Mouse (Mus musculus) embryo, embryonic 10.5 days (tissue): ENCODE results near the gene Dnal4.

ENCODE experiments used
- DNase-seq: peaks from one replicate; pipeline ENCODE4 v3.0.0-alpha.2; 2015; ENCODE audit warnings: low spot score

The Dnal4 gene

DNA sequence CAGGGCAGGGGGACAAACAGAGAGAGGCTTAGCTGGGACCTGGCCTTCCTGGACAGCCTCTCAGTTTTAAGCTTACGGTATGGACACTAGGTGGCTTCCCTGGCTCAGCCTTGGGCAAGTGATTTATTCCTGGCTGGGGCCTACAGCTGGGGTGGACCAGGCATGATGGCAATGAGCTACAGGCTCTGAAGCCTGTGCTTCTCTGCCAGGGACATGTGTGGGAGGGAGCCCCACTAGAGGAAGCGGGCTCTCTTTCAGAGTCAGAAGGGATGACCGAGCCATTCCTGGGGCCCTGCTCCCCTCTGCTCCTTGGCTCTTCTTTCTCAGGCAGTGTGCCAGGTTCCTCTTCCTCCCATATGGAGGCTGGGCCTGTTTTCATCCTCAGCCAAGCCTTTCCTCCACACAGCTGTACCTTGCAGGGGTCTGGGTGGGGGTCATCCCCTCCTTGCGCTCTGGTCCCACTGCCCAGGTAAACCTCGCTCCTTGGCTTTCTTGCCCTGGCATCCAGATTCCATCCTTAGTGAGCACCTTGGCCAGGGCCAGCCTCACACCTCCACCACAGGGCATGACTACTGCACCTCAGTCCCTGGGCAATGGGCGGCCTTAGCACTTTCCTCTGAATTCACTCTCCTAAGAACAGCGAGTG is 13.9 kb downstream of the Dnal4 start:
- no peak for DNase-seq

DNA sequence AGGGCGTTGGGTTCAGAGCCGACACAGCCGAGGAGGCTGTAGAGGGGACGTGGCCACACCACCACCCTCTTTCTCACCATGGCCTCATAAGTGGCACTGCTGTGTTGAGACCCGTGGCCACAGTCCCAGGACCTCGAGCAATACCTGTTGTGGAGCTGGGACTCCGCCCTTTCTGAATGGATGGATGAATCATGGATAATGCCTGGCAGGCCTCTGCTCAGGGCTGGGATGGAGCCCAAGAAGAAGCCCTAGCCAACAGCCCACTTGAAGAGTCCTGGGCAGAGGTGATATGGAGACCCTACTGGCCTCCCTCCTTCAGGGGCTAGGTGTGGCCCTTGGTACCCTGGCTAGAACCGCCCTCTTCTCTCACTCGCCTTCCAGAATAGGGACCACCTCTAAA is 14.6 kb downstream of the Dnal4 start:
- DNase-seq, result no peak

DNA sequence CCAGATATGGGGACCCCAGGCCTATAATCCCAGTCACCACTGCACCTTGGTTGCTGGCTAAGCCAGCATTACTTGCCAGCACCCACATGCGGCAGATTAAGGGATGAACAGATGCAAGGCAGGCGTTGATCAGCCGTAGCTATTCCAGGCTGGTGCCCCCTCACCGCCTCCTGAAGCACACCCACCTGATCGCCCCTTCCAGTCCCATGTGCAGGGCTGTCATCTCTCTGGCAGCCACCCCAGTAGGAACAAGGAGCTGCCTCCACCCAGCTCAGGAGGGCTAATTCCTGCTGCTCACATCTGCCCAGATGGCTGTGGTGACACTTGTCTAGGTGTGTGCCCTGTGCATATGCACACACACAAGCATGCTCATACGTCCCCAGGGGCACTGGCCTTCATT is 16.7 kb downstream of the Dnal4 start:
- no peak for DNase-seq

DNA sequence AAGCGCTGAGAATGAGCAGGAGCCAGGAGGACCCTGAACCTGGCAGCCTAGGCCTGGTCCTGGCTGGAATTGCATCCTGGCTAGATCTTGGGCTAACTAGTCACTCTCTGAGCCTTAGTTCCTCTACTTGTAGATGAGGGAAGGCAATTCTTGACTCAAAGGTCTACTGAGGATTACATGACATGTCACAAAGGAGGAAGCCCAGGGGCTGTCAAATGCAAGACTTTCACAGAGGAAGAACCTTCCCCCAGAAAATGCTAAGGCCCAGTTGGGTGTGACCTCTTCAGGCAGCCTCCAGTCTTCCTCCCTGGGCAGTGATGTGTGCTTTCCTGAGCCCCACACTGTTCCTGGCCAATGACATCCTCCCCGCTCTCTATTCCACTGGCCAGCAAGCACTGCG is 20.5 kb downstream of the Dnal4 start:
- DNase-seq, result no peak

DNA sequence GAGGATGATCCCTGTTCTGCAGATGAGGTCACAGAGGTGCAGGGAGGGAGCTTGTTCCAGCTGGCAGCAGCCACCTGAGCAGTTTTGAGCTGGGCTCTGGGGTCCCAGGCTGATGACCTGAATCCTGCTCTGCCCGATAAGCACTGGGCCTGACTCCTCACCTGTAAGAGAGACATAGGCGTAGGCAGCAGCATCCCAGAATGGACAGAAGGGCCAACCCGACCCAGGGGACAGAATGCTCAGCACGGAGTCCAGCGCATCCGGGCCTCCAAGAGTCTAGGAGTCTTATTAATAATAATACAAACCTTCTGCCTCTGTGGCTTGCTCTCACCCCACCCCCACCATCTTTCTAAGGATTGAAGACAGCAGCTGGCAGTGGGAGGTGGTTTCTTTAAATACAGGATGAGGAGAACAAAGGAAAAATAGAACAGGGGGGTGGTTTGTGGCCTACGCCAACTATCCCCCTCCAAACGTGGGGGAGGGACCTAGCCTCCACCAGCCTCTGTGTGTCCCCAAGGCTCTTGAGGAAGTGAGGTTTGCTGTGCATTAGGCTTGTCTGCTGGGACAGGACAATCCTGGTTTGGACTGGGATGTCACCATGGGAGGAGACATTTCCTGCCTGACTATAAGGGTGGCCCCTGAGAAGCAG is 21.5 kb downstream of the Dnal4 start:
- DNase-seq, result no peak

DNA sequence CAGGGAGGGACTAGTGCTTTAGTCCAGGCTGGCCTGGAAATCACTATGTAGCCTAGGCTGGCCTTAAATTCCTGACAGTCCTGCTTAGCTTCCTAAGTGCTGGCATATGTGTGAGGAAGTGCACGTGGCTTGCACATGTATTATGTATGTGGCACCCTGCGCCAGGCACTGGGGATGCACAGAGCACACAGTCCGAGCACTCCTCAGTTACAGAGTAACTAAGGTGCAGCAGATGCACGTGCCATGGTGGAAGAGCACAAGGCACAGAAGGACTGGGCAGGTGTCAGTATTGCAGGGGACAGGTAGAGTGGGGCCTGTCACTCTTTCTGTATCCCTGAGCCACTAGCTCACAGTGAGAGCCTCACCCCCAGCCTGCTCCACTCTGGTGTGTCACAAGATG is 22.5 kb downstream of the Dnal4 start:
- DNase-seq, result no peak

DNA sequence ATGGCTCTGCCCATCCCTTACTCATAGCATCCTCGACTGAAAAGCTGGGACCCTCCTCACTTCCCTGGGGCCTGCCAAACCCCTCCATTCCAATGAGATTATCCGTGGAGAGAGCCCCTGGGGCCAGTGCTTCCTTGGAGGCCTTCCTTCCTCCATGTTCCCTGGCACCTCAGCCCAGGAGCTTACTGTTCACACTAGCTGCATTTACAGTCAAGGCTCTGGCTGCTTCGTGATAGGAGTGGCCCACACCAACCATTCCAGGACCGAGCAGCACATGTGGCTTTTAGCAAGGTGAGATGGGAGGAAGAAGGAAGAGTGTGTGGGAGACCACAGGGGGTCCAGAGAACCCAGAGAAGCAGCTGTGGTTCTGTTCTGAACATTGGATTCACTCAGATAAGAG is 23.8 kb downstream of the Dnal4 start:
- no peak for DNase-seq

DNA sequence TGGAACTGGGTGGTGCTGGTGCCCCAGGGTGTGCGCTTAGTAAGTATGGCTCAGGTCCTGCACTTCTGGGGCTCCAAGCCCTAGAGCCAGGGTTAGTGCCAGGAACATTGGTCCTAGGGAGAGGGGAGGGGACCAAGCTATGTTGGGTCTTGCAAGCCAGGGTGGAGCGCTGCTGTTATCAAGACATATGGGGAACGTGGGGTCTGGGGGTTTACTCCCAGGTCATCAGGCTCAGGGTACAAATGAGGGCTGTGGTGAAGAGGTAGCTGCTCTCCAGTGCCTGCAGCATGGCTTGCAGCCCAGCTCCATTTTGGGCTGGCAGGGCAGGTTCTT is 24.3 kb downstream of the Dnal4 start:
- DNase-seq, result no peak

DNA sequence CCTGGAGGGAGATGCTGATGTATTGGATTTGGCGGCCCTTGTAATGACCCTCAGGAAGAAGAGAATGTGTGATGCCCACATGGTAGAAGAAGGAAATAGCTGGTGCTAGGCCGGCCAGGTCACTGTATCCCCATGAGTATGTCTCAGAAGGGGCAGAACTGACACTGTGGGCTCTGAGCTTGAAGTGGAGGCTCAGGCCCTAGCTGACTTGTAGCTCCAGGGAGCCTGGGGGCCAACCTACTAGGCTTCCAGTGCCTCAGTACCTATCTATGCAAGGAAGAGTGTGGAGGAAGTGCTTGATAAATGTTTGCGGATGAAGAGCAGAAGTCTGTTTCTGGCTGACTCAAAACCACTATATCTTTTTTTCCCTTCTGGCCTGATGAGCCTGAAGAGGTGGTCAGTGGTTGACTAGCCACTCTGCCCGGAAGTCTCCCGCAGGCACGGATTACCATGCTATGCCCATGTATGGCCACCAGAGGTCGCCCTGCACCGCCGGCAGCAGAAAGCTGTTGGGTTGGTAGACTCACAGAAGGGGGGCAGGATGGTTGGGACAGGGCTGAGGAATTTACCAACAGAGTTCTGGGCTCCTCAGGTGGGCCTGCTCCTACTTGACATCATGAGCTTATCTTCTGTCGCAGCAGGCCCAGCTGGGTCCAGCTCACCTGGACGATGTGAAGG is 24.8 kb downstream of the Dnal4 start:
- DNase-seq, result peak; percentile 76

DNA sequence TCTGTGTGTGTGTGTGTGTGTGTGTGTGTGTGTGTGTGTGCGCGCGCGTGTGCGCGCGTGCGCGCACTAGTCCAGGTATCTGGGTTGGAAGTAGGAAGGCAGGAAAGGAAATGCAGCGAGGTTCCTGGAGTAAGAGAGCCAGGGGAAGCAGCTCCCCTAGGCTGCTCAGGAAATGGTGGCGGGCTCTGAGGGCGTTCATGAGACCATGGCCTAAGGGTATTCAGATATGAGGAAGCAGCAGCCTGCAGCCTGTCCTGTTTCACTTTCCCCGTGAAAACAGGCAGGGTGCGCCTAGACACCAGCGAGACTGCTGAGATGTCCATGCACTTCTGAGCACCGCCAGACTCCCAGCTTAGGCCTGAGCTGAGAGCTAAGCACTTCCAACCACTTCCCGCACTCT is 25.9 kb downstream of the Dnal4 start:
- DNase-seq, result no peak

DNA sequence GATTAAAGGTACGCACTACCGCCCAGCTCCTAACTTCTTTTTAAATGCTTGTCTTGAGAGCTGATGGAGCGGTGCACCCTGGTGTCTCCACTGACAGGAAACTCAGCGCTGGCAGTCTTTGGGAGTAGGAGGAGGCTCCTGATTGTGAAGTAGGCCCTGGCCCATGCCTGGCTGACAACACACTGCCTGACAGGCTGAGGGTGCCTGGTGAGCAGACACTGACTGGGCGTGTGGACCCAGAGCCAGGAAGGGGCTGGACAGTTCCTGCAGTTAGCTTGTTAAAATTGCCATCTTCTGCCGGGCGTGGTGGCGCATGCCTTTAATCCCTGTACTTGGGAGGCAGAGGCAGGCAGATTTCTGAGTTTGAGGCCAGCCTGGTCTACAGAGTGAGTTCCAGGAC is 27.4 kb downstream of the Dnal4 start:
- DNase-seq, result no peak

DNA sequence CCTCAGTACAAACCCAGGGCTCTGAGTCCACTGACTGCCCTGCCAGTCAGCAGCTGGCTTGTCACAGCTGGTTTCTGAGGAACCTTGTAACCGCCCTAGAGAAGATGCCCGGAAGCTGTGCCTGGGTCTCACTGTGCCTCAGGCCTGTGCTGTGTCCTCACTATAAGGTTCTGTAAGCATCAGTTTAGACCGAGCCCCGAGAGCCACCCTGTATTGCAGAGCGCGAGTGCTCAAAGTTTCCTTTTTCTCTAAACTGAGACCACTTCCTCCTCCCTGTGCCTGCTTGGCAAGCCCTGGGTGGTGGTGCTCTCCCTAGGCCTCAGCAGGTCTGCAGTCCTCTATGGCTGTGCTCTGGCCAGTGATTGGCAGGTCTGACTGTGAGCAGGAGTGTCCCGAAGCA is 28.5 kb downstream of the Dnal4 start:
- no peak for DNase-seq

DNA sequence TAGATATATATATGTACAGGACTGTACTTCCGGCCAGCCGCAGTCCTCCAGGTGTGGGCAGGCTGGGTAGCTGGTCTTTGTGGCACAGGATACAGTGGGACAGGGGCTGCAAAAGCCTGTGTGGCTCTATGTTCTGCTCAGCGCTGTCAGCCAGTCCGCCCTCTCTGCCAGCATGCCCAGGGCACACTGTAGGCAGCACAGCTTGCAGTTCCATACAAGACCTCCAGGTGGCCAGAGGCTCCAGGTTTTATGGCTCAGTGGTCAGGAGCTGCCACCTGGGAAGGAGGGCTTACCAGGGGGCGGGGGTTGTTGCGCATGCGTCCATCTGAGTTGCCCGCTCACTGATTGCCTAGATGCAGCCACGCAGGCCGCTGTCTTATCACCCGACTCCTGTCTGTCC is 29.7 kb downstream of the Dnal4 start:
- DNase-seq, result peak; percentile 60

DNA sequence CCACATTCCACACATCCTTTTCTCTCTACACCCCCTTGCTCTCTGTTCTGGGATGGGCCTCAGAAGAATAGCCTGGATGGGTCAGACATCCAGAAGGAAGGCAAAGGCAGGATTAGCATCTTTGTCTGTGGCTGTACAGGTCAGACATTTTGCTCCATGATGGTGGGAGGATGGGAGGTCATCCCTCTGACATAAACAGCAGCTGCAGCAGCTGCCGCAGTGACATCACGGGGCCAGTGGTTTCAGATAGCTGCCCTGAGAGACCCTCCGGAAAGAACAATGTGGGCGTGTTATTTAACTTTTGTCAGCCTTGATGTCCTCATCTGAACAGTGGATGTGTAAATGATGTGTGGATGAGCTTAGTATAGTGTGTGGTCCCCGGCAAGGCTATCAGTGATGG is 31.8 kb downstream of the Dnal4 start:
- no peak for DNase-seq

DNA sequence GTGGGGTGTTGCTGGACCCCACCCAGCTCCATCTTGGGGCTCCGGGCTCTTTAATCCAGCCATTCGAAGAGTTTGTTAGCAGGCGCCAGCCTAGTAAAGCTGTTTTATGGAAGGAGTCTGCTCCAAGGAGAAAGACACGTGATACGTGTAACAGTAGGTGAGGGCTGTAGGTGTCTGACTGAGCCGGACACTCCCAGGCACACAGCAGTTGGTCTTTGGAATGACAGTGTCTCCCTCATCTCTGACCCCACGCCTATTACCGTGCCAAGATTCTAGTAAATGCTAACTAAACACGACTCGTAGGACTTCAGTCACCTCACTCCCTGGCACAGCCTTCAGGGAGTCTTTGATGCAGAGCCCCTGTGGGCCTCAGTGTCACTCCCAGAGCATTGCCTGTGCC is 32.3 kb downstream of the Dnal4 start:
- DNase-seq, result no peak

DNA sequence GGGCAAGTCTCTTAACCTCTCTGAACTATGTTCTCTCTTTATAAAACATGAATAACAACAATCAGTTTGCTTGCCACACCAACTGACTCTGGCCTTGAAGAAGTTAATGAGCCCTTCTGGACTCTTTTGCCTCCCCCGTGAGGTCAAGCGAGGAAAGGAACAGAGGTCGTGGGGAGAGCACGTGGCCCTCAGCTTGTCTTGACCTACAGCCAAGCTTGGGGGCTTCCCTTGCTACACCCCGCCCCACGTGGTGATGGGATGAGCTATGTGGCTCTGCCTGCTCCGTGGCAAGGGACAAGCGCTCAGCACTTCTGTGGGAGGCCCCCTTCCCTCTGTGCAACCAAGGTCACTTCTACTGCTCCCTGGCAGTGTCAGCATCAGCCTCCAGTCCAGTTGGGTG is 32.9 kb downstream of the Dnal4 start:
- no peak for DNase-seq

DNA sequence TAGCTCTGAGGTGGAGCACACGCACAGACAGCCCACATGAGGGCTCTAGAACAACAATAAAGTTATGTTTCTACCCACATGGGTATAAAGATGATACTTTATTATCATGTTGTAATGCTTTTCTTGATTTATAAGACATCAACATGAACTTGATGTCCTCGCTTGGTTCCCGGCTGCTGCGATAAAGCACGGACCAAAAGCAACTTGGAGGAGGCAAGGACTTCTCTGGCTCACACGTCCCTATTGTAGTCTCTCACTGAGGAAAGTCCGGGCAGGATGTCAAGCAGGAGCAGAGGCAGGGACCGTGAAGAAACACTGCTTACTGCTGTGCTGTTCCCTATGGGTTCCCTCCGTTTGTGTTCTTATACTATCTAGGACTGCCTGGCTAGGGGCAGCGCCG is 33.6 kb downstream of the Dnal4 start:
- no peak for DNase-seq

DNA sequence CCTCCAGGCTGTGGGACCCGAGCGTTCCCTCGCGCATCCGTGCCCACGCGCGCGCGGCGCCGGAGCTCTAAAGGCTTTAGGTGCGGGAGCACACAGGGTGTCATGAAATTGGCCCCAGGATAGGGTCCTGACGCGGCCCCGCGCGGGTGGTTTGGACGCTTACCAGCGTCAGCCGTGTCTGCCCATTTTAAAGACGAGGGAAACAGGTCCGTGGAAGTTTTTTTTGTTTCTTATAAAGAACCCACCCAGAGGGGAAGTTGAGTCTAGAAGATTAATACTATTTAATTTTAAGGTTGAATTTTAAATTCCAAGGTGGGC is 35.0 kb downstream of the Dnal4 start:
- no peak for DNase-seq

DNA sequence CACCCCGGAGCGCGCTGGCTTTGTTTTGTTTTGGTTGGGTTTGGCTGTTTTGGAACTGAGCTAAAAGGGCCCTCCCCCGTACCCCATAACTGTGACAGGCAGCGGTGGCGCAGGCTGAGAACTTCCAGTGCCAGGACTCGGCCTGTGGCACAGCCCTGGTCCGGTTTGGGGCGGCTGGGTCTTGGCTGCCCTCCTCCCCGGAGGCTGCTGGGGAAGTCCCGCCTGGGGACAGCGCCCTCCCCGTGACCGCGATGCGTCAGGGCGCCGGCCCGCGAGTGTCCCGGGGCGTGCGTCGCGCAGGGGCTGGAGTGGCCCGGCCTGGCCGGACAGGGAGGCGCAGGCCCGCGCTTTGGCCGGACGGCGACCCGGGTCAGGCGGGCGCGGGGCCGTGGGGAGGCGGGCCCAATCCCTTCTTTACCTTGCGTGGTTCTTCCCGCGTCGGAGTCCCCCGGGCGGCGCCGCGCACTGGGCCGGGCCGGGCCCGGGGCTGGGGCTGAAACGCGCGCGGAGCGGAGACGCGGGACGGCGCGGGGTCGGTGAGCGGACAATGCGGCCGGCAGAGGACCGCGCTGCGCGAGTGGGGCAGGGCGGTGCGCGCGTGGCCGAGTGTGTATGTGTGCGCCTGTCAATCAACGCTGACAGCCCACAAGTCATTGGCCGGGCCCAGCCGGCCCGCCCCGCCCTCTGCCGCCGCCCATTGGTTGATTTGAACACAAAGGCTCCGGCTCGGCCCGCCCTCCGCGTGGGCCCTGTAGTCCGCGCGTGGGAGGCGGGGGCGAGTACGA is 35.5 kb downstream of the Dnal4 start, which contains the start of gene Sun2:
Gene Sun2 (minus strand): TSS at position 616 of the 785 bp plus-strand sequence.
- peak; percentile 89 for DNase-seq

DNA sequence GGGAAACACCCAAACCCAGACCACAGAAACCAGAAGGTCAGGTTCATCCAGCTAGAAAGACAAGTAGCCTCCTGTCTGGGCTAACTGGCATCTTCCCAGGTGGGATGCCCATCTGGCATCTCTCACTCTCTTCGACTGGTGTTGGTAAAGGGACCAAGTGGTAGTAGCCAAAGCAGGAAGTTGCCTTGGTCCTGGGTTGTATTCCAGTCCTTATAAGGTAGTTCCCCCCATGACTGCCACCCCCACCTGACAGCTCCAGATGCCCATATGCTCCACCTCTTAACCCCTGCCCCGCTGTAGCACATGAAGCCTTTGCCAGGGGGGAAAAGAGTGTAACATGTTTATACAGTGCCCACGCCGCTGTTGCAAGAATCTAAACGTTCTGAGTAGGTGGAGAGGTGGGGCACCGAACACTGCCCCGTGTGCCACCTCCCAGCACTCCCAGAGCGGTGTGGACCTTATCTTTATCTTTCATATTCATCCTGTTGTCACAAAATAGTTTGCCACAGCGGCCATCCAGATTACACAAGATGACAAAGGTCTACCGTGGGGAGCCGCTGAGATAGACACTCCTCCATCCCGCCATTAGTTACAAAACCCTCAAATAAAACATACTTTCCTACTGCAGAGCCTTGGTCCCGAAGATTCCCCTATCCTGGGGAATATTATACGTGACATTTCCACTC is 36.3 kb downstream of the Dnal4 start:
- peak; percentile 30 for DNase-seq

DNA sequence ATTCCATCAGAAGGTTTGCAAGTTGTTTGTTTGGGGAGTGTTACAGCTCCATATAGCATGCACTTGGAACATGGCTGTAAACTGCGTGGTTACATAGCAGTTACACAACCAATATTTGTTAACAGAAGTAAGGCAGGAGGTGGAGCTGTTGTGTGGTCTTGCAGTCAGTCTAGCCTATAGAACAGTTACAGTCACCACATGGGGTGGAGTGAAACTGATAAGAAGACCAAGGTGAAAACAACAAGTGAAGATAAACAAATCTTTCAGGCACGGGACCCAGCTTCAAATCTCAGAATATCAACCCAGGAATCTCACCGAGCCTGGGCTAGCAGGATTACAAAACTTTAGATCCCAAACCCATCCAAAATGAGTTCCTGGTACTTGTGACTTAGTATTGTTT is 36.9 kb downstream of the Dnal4 start:
- DNase-seq, result no peak

DNA sequence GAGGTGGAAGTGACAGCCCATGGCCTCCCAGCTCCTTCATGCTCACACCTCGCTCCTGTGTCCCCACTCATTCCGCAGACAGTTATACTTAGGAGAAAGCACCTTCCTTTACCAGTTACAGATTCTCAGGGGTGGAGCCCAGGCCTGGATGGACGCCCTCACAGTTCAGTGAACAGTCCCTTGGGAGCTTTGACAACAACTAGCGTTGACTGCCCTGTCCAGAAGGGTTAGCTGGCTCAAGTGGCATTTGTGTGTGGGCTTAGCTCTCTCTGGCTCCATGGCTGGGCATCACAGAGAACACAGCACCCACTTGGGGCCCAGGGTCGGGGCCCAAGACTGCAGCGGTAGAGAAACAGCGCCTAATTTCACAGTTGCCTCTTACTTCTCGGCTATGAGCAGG is 43.3 kb downstream of the Dnal4 start:
- DNase-seq, result no peak

DNA sequence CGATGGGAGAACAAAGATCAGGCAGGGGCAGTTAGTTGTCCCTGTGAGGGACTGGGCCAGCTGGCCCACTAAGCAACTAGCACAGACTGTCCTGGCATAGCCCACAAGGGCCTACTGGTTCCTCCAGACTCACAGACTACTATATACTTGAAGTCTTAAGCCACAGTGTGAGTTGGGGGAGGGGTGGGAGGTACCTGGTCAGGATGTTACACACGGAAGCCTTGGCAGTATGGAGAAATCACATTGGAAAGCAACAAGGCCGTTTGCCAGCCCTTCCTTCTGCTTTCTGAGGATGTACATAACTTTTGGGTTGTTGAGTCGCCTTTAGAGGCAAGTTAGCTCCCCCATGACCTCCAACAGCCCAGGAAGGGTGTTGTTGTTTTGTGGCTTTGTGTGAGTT is 44.0 kb downstream of the Dnal4 start:
- no peak for DNase-seq
